Mouse (Mus musculus): ENCODE results near the gene Ctbp2.

Ctbp2 gene

GRCm38 (mm10) chr7:133083936-133084614 lies 40.1 kb downstream of the Ctbp2 start:
- no peak for DNase-seq

- no peak for DNase-seq
These were observed 45.2 kb downstream of the Ctbp2 start for GRCm38 (mm10) chr7:133078929-133079328.

DNA sequence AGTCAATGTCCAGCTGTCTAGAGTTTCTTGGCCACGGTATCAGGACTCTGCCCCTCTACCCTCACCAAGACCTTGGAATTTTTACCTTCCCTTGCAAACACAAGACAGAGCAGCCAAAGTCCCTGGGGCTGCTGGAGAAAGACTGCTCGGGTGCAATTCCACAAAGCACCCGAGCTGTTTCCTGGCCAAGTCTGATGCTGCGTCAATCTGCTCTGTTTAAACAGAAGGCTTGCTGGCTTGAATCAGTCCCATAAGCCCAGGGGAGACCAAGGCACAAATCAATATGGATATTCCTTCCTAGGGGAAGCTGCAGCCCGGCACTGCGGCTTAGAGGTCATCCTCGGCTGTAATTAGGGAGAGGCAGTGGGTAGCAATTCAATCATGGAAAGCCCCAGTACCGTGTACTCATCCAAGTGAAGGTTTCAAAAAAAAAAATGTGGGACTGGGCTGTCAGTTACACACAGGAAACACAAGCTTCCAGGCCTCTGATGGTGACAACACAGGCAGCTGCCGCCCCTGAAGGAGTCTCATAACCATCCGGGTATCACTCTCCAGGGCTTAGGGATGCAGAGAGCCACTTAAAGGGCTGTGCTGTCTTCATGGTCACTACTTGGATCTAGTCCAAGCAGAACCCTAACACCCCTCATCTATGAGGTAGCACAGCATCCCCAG lies 49.6 kb downstream of the Ctbp2 start:
- DNase-seq: peak; percentile 57

DNA sequence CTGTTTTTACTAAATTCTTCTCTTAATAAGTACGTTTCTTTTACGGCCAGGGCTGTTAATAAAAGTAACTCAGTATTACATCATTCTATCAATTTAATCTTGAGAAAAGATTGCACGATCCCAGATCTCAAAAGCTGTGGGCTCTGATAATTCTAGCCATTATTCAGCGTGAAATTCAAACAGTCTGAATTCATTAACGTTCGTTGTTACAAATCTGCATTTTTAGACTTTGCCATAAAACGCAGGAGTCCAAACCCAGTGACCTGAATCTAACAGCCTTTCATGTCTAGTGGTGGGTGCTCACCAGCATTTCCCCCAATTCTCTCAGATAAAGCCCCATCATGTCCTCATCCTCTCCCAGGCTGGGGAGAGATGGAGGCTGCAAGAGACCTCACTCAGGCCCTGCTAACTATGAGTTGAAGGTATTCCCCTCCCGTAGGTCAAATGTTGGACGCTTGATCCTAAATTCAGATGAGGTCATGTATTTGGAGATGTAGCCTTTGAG lies 51.0 kb downstream of the Ctbp2 start:
- DNase-seq: no peak

- DNase-seq: no peak
These were observed 51.6 kb downstream of the Ctbp2 start for GRCm38 (mm10) chr7:133072535-133072934.

GRCm38 (mm10) chr7:133067321-133067841 lies 56.8 kb downstream of the Ctbp2 start:
- DNase-seq: no peak

DNA sequence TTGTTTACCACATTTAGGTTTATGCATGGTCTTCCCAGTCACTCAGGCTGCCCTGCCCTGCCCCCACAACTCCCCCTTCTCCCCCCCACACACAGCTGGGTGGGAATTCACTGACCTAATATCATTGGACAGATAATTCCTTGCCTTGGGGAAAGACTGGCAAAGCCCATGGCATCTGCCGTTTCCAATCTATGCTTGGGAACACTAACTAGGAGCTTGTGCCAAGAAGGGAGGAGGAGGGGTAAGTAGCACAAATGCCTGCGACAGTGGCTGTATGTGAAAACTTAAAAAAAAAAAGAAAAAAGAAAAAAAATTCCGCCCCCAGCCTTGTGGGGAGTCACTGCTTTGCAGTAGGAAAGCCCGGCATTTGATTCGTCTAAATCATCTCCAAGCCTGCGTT lies 57.4 kb downstream of the Ctbp2 start:
- DNase-seq: no peak

DNA sequence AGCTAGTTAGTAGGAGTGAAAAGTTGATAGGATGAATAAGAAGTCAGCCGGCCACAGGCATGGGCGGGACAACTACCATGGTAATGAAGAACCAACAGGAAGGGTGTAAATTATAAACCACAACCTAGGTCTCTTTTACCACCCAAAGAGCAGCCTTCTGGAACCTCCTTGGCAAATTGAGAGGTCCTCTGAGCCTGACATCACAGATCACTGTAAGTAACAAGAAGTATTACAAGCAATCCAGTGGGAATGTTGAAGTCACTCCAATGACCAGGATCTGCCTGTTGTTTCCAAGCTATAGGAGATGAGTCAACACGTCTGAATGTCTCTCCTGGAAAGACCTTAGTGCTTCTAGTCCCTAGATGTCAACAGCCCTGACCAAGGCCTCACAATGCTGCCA lies 62.1 kb downstream of the Ctbp2 start:
- DNase-seq: no peak

DNA sequence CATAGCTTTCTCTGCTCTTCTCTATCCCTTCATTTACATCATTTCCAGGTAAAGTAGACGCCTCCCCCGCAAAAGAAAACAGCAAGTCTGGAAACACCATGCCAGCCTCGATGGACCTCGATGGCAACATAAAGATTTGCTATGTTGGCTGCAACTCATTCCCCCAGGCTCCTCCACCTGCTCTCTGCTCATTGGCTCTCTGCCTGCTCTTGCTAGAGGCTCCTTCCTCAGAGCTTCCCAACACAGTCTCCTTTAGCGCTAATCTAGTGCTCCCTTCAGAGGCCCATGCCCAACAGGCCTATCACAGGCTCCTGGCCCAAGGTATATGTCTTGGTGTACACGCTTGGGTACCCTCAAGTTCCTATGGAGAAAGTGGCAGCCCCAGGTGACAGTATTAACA lies 64.0 kb downstream of the Ctbp2 start:
- no peak for DNase-seq

GRCm38 (mm10) chr7:133059517-133060104 lies 64.5 kb downstream of the Ctbp2 start:
- DNase-seq: no peak

GRCm38 (mm10) chr7:133059150-133059509 lies 65.0 kb downstream of the Ctbp2 start:
- no peak for DNase-seq

GRCm38 (mm10) chr7:133058496-133059149 lies 65.5 kb downstream of the Ctbp2 start:
- no peak for DNase-seq

DNA sequence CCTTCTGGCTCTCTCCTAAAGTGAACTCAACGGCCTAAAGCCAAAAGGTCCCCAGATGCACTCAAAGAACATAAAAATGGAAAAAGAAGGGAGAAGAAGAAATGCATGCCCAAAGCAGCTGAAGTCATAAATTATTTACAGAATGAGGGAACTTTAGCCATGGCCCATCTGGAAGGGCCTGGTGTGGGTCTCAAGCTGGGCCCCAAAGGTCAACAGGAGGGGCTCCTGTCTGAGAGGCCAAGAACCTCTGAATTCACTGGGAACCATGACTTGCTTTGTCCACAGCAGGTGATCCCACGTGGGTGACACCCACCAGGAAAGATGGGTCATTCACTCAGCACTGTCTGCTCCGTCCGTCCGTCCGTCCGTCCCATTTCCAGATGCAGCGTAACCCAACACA lies 67.2 kb downstream of the Ctbp2 start:
- peak; percentile 57 for DNase-seq

DNA sequence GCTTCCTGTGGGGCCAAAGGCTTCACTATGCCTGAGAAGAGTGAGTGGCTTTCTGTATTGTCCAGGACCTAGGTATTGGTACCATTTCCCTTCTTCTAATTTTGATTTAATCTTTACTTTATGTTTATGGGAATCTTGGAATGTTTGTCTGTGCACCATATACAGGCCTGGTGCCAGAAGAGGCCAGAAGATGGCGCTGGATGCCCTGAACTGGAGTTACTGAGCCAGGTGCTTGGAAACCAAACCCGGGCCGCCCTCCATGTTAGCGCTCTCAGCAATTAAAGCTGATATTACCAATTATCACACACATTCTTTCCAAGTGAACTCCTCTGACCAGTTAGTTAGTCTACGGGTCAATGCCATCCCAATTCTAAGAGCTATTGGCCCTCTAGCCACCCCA lies 69.7 kb downstream of the Ctbp2 start:
- DNase-seq: no peak

- DNase-seq: no peak
These were observed 70.4 kb downstream of the Ctbp2 start for GRCm38 (mm10) chr7:133053757-133054156.

DNA sequence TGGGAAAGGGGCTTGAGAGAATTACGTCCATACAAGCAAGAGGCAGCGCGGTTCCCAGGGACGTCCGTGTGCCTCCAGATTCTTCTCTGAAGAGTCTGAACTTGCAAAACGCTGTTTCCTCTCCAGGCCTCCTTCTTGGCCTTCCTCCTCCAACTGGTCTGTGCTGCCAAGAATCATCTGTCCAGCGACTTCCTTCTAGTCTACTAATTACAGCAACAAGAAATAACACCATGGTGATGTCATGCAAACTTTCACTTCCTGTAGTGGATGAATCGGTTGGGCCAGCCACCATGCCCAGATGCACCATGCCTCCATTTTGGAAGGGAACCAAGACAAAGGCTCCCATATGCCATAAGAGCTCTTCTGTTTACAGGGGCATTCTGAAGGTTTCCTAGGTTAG lies 71.3 kb downstream of the Ctbp2 start:
- DNase-seq: peak; percentile 51

DNA sequence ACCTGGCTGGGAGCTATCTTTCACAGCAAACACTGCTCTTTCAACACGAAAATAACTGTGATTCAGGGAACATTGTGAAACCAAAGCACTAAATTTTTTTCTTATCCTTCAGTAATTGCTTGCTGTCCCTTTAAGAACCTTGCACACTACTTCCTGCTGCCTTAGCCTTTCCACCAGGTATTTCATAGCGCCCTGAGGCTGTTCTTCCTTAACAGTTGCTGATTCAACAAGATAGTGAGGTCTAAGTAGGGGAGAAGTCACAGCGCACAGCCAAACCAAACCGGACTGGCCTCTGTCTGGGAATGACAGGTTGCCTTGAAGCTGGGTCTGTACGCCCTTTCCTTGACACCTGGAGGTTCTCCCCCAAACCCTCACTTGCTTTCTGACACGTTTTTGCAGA lies 73.5 kb downstream of the Ctbp2 start:
- DNase-seq: peak; percentile 82

- no peak for DNase-seq
These were observed 76.0 kb downstream of the Ctbp2 start for GRCm38 (mm10) chr7:133048085-133048630.

- no peak for DNase-seq
These were observed 76.9 kb downstream of the Ctbp2 start for GRCm38 (mm10) chr7:133047287-133047686.

- DNase-seq: no peak
These were observed 79.4 kb downstream of the Ctbp2 start for GRCm38 (mm10) chr7:133044721-133045120.

DNA sequence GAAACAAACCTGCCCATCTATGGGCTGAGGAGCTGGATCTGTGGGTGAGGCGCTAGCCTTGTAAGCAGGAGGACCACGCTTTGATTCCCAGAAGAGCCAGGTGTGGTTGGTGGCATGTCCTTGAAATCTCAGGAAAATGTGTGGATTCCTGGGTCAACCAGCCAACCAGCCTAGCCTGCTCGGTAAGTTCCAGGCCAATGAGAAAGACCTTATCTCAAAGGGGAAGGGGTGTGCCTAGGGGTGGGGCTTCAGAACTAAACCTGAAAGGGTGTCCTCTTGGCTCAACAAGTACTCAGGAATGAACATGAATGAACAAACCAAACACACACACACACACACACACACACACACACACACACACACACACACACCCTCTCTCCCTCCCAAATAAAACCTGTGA lies 82.4 kb downstream of the Ctbp2 start:
- DNase-seq: no peak

- peak; percentile 43 for DNase-seq
These were observed 83.3 kb downstream of the Ctbp2 start for GRCm38 (mm10) chr7:133040688-133041345.

All from kidney, adult 11 months (tissue).